Mouse (Mus musculus): ENCODE data around the gene Zdhhc9.

The Zdhhc9 gene

DNA sequence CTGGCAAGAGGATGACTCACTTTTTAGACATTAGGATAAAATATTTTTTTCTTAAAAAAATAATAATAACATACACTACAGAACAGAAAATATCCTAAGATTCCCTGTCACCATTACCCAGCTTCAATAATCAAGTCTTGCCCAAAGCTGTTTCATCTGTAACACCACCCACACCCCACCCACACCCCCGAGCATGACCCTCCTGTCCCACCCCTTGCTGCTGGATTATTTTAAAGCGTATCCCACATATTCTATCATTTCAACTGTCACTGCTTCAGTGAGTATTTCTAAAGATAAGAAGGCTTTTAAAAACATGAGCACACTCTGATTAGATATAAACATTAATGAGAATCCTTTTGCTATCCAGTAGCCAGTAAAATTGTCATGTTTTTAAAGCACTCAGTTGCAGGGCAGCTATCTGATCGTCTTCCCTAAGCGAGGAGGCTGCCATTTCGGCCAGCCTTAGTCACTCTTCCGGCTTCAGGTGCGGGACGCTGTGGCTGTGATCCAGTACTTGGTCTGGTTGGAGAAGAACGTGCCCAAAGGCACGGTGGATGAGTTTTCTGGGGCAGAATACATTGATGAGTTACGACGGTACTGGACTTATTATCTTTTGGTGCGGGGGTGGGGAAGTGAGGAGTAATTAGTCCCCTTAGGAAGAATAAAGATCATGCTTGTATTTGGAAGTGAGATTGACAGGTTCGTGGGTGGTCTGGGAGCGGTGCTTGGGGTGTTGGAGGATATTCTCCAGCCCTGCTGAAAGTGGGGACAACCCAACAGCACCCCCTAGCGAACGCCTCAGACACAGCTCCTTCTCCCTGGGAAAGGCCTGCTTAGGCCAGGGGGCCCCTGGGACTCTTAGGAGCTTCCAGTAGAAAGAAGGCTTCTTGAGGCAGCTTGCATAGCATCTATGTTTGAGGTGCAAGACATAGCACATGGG lies 84.3 kb downstream of the Zdhhc9 start:
- peak; percentile 81 for DNase-seq

Measured in lung, postnatal 10 days (tissue).